Mouse (Mus musculus) midbrain, postnatal 0 days (tissue): ENCODE measurements around the gene Agbl4. TPM values are rescaled to one million over a fixed set of nuclear protein-coding genes. Genes with fewer than 3 reads are reported as not detected.

Experiments used
- ATAC-seq: fragments of 200-750 bp; cut with Nextera tagmentation; 2 replicates; pipeline ENCODE4 v1.8.0; 2017; ENCODE audit warnings: moderate number of reproducible peaks, mild to moderate bottlenecking, moderate TSS enrichment, moderate library complexity; ENCODE audit not compliant: low FRiP score
- DNase-seq: peaks from one replicate; pipeline ENCODE4 v3.0.0-alpha.2; 2015; ENCODE audit warnings: low spot score
- H3K27ac ChIP-seq: fragments of 300-500 bp; sonication (generic); 2 replicates; pipeline ENCODE4 v1.5.1; 2014; ENCODE audit warnings: low read depth, mild to moderate bottlenecking, low read length, mixed read lengths
- H3K27me3 ChIP-seq: fragments of 300-500 bp; sonication (generic); 2 replicates; pipeline ENCODE4 v1.6.1; 2014; ENCODE audit warnings: low read length, control low read depth, mixed read lengths; ENCODE audit not compliant: insufficient read depth
- H3K36me3 ChIP-seq: fragments of 300-500 bp; sonication (generic); 2 replicates; pipeline ENCODE4 v1.6.1; 2014; ENCODE audit warnings: low read length, control low read depth, mixed read lengths; ENCODE audit not compliant: insufficient read depth
- H3K4me1 ChIP-seq: fragments of 300-500 bp; sonication (generic); 2 replicates; pipeline ENCODE4 v1.6.1; 2014; ENCODE audit warnings: mild to moderate bottlenecking, control low read depth, antibody characterized with exemption, low read length, mixed read lengths; ENCODE audit not compliant: insufficient read depth
- H3K4me2 ChIP-seq: fragments of 300-500 bp; sonication (generic); 2 replicates; pipeline ENCODE4 v1.6.1; 2014; ENCODE audit warnings: low read depth, mild to moderate bottlenecking, low read length, mixed read lengths; ENCODE audit not compliant: poor library complexity, severe bottlenecking
- H3K4me3 ChIP-seq: fragments of 300-500 bp; sonication (generic); 2 replicates; pipeline ENCODE4 v1.5.1; 2014; ENCODE audit warnings: low read depth, mild to moderate bottlenecking, low read length, moderate library complexity
- H3K9ac ChIP-seq: fragments of 300-500 bp; sonication (generic); replicated peaks from 2 replicates; pipeline ENCODE4 v1.6.1; 2014; ENCODE audit warnings: mild to moderate bottlenecking, low read length, moderate library complexity, mixed read lengths; ENCODE audit not compliant: poor library complexity, severe bottlenecking
- H3K9me3 ChIP-seq: fragments of 300-500 bp; sonication (generic); 2 replicates; pipeline ENCODE4 v1.6.1; 2016; ENCODE audit warnings: low read length, control low read depth
- CTCF ChIP-seq: IDR thresholded peaks from 2 replicates; pipeline ENCODE4 v1.5.1; 2016; ENCODE audit warnings: antibody characterized with exemption, mild to moderate bottlenecking
- WGBS: fragments of 180-500 bp; shearing (Covaris S2); extraction: QIAGEN DNeasy Blood & Tissue Kit; methylation state at CpG from one replicate; pipeline ENCODE4 v1.1.7; 2014; 5-methylcytosine and 5-hydroxymethylcytosine counted together
- polyA plus RNA-seq: library from polyadenylated mRNA; unstranded; fragments of >200 nt; fragmentation: Nextera tagmentation; extraction: Ambion mirVana; gene quantifications from 2 replicates; pipeline ENCODE4 v1.2.1, GENCODE M21; 2015
- total RNA-seq: library from RNA; depleted of rRNA; stranded (reverse); fragments of >200 nt; gene quantifications from 2 replicates; pipeline ENCODE4 v1.2.3, GENCODE M21; 2014

The Agbl4 gene
- total and polyA plus RNA-seq, 2 experiments from 2014 or later, result 5.0 to 9.2 TPM

DNA sequence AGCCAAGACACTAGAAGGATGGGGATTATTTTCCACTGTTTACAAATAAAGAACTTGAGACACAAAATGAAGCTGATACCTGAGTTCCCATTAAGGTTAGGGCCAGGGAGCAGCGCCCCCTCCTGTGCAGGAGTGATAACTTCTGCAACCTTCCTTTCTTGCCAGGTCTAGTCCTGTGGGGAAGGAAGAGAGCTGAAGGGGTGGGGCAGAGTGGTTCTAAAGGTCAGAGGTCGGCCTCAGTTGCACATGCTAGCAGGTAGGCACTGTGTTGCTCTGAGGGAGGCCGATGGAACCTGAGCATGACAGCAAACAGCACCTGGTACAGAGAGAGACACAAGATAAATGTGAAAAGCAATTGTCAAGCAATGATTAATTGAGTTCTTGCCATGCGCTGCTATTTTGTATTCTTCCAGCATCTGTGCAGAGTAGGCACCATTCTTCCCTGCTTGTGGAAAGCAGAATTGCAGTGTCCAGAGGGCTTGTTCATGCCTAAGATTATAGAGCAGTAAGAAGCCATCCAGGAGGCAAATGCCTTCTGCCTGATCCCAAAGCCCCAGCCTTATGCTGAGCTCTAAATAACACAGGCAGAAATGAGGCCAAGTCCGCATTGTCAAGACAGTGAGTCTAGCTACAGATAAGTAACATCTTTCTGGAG lies 1096.4 kb downstream of the Agbl4 start:
- H3K27me3 ChIP-seq, result no peaks in the 10 kb centered on the region
- H3K27ac ChIP-seq, result no peak overlapping the region
- ATAC-seq, result 0 out of 2 replicates have a peak, but pooled peaks have one; percentile 39
- 53% methylated on average over 5 of the region's 5 CpGs for WGBS
- no peak overlapping the region for H3K4me3 ChIP-seq
- DNase-seq, result peak; percentile 51
- H3K9ac ChIP-seq, result no peak overlapping the region
- peak; percentile 48 for TF ChIP-seq CTCF
- no peaks in the 10 kb centered on the region for H3K9me3 ChIP-seq
- H3K4me2 ChIP-seq, result no peak overlapping the region
- H3K36me3 ChIP-seq, result no peaks in the 10 kb centered on the region
- no peaks in the 10 kb centered on the region for H3K4me1 ChIP-seq

- H3K27ac ChIP-seq, result no peak overlapping the region
- H3K9me3 ChIP-seq, result no peaks in the 10 kb centered on the region
- 8% methylated on average over 2 of the region's 2 CpGs for WGBS
- ATAC-seq, result 0 out of 2 replicates have a peak, but pooled peaks have one; percentile 17
- peak; percentile 81 for TF ChIP-seq CTCF
- H3K4me2 ChIP-seq, result no peak overlapping the region
- no peak overlapping the region for H3K4me3 ChIP-seq
- peak; percentile 77 for DNase-seq
- H3K4me1 ChIP-seq, result no peaks in the 10 kb centered on the region
- no peaks in the 10 kb centered on the region for H3K36me3 ChIP-seq
- H3K27me3 ChIP-seq, result no peaks in the 10 kb centered on the region
- no peak overlapping the region for H3K9ac ChIP-seq
Observed at GRCm38 (mm10) chr4:111495949-111496348, 1098.5 kb downstream of the Agbl4 start.

DNA sequence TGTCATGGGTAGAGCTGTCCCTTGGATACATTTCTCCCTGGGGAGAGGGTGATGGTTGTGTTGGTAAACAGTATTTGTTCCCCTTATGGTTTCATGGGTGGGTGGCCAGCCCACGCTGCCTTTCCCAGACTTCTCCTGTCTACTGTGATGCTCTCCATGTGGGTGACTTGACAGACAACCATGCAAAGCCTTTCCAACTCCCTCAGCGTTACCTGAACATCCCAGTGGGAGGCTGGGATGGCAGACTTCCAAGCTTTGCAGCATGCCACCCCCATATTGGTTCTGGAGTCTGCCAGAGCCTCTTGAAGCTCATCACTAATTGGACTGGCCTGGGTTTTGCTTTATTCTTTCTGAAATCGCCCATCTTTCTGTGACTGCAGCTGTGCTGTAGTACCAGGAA lies 1101.3 kb downstream of the Agbl4 start:
- Histone ChIP-seq H3K4me2 (no peak overlapping the region), H3K27me3 (no peaks in the 10 kb centered on the region), H3K27ac (no peak overlapping the region), H3K4me1 (no peaks in the 10 kb centered on the region), H3K4me3 (no peak overlapping the region), H3K9me3 (no peaks in the 10 kb centered on the region), H3K9ac (no peak overlapping the region), H3K36me3 (no peaks in the 10 kb centered on the region)
- no peak for TF ChIP-seq CTCF
- no peak for ATAC-seq
- DNase-seq, result no peak
- 49% methylated on average over 3 of the region's 3 CpGs for WGBS

DNA sequence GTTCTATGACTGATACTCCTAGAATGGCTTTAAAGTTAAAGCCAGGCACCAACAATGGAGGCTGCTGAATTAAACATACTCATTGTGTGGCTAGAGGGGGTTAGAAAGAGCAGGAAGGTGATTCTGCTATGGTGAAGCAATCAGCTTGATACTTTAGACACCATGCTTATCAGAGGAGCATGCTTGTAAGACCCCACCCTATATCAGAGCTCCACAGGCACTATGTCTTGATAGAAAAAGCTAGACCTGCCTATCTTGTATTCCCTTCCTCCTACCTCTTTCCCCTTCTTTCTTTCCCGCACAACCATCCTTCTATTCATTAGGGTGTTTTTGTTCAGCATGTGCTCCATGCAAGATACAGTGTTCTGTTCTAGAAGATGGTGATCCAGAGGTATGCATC lies 1104.0 kb downstream of the Agbl4 start:
- Histone ChIP-seq H3K4me1 (no peaks in the 10 kb centered on the region), H3K9ac (no peak overlapping the region), H3K9me3 (no peaks in the 10 kb centered on the region), H3K4me3 (no peak overlapping the region), H3K27me3 (no peaks in the 10 kb centered on the region), H3K27ac (no peak overlapping the region), H3K4me2 (no peak overlapping the region), H3K36me3 (no peaks in the 10 kb centered on the region)
- no peak for ATAC-seq
- DNase-seq, result no peak
- 94% methylated on average over 1 of the region's 1 CpGs for WGBS
- no peak for TF ChIP-seq CTCF

- Histone ChIP-seq H3K27me3 (no peaks in the 10 kb centered on the region), H3K9me3 (no peaks in the 10 kb centered on the region), H3K27ac (no peak overlapping the region), H3K9ac (no peak overlapping the region), H3K36me3 (no peaks in the 10 kb centered on the region), H3K4me1 (no peaks in the 10 kb centered on the region), H3K4me2 (no peak overlapping the region), H3K4me3 (no peak overlapping the region)
- no peak for TF ChIP-seq CTCF
- 83% methylated on average over 5 of the region's 5 CpGs for WGBS
- no peak for ATAC-seq
- DNase-seq, result no peak
Observed at GRCm38 (mm10) chr4:111502965-111503727, 1105.7 kb downstream of the Agbl4 start.

GRCm38 (mm10) chr4:111504952-111505351 lies 1107.5 kb downstream of the Agbl4 start:
- no peak overlapping the region for H3K4me2 ChIP-seq
- H3K27me3 ChIP-seq, result no peaks in the 10 kb centered on the region
- H3K9me3 ChIP-seq, result no peaks in the 10 kb centered on the region
- WGBS, result 76% methylated on average over 2 of the region's 2 CpGs
- H3K4me3 ChIP-seq, result no peak overlapping the region
- no peaks in the 10 kb centered on the region for H3K4me1 ChIP-seq
- no peak overlapping the region for H3K9ac ChIP-seq
- ATAC-seq (no peak), DNase-seq (no peak)
- H3K36me3 ChIP-seq, result no peaks in the 10 kb centered on the region
- H3K27ac ChIP-seq, result no peak overlapping the region
- no peak for TF ChIP-seq CTCF
